Comparison of ENCODE assay signal across 9 mouse cellular contexts in genomic region chr10:81518546-81518945, GRCm38 (mm10). TPM values are rescaled to one million over a fixed set of nuclear protein-coding genes. Genes with fewer than 3 reads are reported as not detected.
DNase-seq lines count a peak whose midpoint lies in the region; ATAC-seq and TF ChIP-seq lines count a peak whose summit lies in the region.
"Had no signal": no experiment of that assay in that cellular context is flagged by ENCODE, and none has a peak within 500 bp of the region (broad histone marks: within the 10 kb centered on the region; RNA-seq: fewer than 3 reads in every experiment).

No protein-coding gene starts in this region.

- H3K4me2 ChIP-seq in forebrain, postnatal 0 days (ENCODE audit: low read depth) = no peak overlapping the region
- H3K4me2 ChIP-seq in forebrain, embryonic 12.5 days = no peak overlapping the region
- no peak overlapping the region for H3K4me2 ChIP-seq in kidney, embryonic 15.5 days
- H3K4me2 ChIP-seq: hindbrain, embryonic 15.5 days had no signal

- TF ChIP-seq CTCF in forebrain, postnatal 0 days (IDR thresholded peaks at IDR 0.05; ENCODE audit: low read depth) = peak; percentile 77
- TF ChIP-seq CTCF in embryonic fibroblast, embryonic 13.5 days (IDR thresholded peaks at IDR 0.05; ENCODE audit: borderline replicate concordance, insufficient read depth, low read length) = peak; percentile 38; the same call in 1 of the 2 replicates

- peak; percentile 23; the same call in 1 of the 2 replicates for ATAC-seq in forebrain, postnatal 0 days
- ATAC-seq in forebrain, embryonic 12.5 days (ENCODE audit: low FRiP score) = no peak
- peak; percentile 64 for ATAC-seq in kidney, embryonic 15.5 days (replicated peaks; ENCODE audit: low FRiP score)

- H3K36me3 ChIP-seq in forebrain, postnatal 0 days (ENCODE audit: insufficient read depth) = no peaks in the 10 kb centered on the region
- no peaks in the 10 kb centered on the region for H3K36me3 ChIP-seq in forebrain, embryonic 12.5 days (replicated peaks)
- H3K36me3 ChIP-seq in kidney, embryonic 15.5 days = no peaks in the 10 kb centered on the region
- H3K36me3 ChIP-seq: hindbrain, embryonic 15.5 days had no signal

- H3K27ac ChIP-seq in forebrain, postnatal 0 days (ENCODE audit: low read depth, low read length) = no peak overlapping the region
- H3K27ac ChIP-seq in forebrain, embryonic 12.5 days = no peak overlapping the region
- H3K27ac ChIP-seq in embryonic fibroblast, embryonic 13.5 days (ENCODE audit: insufficient read depth, low read length) = no peak overlapping the region
- no peak overlapping the region for H3K27ac ChIP-seq in kidney, embryonic 15.5 days
- H3K27ac ChIP-seq: hindbrain, embryonic 15.5 days had no signal

- no peak for TF ChIP-seq POLR2A in embryonic fibroblast, embryonic 13.5 days (IDR thresholded peaks at IDR 0.05; ENCODE audit: low read depth, low read length)

- peak; percentile 60 for DNase-seq in forebrain, postnatal 0 days
- DNase-seq in A20 (ENCODE audit: low read depth, low spot score) = peak; percentile 91
- DNase-seq in adrenal gland, adult 18-20 months (ENCODE audit: low spot score in 2 of 2) = peak; percentile 72 to 76
- DNase-seq in lung, postnatal 14 days = peak; percentile 80
- peak; percentile 83 to 93 for DNase-seq in spleen, postnatal 4 days (ENCODE audit: low spot score in 2 of 2)

- 15% methylated on average over 4 of the region's 4 CpGs for WGBS in forebrain, postnatal 0 days
- 11% methylated on average over 4 of the region's 4 CpGs for WGBS in forebrain, embryonic 12.5 days
- 14% methylated on average over 4 of the region's 4 CpGs for WGBS in kidney, embryonic 15.5 days

- H3K4me1 ChIP-seq in forebrain, postnatal 0 days (ENCODE audit: insufficient read depth) = no peaks in the 10 kb centered on the region
- H3K4me1 ChIP-seq in forebrain, embryonic 12.5 days = no peaks in the 10 kb centered on the region
- no peaks in the 10 kb centered on the region for H3K4me1 ChIP-seq in embryonic fibroblast, embryonic 13.5 days (ENCODE audit: control insufficient read depth, insufficient read depth, low read length)
- H3K4me1 ChIP-seq in kidney, embryonic 15.5 days = peaks cover 6% of the 10 kb centered on the region; the same call in 1 of the 2 replicates
- H3K4me1 ChIP-seq: hindbrain, embryonic 15.5 days had no signal

- no peak overlapping the region for H3K9ac ChIP-seq in forebrain, postnatal 0 days
- no peak overlapping the region for H3K9ac ChIP-seq in forebrain, embryonic 12.5 days
- no peak overlapping the region for H3K9ac ChIP-seq in kidney, embryonic 15.5 days
- H3K9ac ChIP-seq: hindbrain, embryonic 15.5 days had no signal

- no peak overlapping the region for H3K4me3 ChIP-seq in forebrain, postnatal 0 days (ENCODE audit: low read depth, low read length)
- no peak overlapping the region for H3K4me3 ChIP-seq in forebrain, embryonic 12.5 days (replicated peaks)
- H3K4me3 ChIP-seq in embryonic fibroblast, embryonic 13.5 days (ENCODE audit: insufficient read depth, low read length) = no peak overlapping the region
- H3K4me3 ChIP-seq in kidney, embryonic 15.5 days (replicated peaks) = no peak overlapping the region
- H3K4me3 ChIP-seq: hindbrain, embryonic 15.5 days had no signal

- H3K9me3 ChIP-seq in forebrain, postnatal 0 days (ENCODE audit: low read length) = no peaks in the 10 kb centered on the region
- H3K9me3 ChIP-seq in forebrain, embryonic 12.5 days = 0 out of 2 replicates have a peak, but pooled peaks cover 5% of the 10 kb centered on the region
- H3K9me3 ChIP-seq in kidney, embryonic 15.5 days (replicated peaks) = no peaks in the 10 kb centered on the region
- H3K9me3 ChIP-seq: hindbrain, embryonic 15.5 days had no signal

- no peaks in the 10 kb centered on the region for H3K27me3 ChIP-seq in forebrain, postnatal 0 days (ENCODE audit: insufficient read depth, low read length)
- H3K27me3 ChIP-seq in forebrain, embryonic 12.5 days = peaks cover 20% of the 10 kb centered on the region
- H3K27me3 ChIP-seq in kidney, embryonic 15.5 days = 0 out of 2 replicates have a peak, but pooled peaks cover 6% of the 10 kb centered on the region

RNA-seq across cellular contexts. Expression of gene Gna15, which starts 5.5 kb away (rescaled TPM):
- total RNA-seq in forebrain, postnatal 0 days (2014; rRNA removed) = 1.3 and 1.5 TPM in 2 replicates
- 1.3 and 1.6 TPM in 2 replicates for polyA plus RNA-seq in forebrain, postnatal 0 days (2015; fragmentation: Nextera tagmentation; extraction: Ambion mirVana)
- 0.49 and 0.92 TPM in 2 replicates for polyA plus RNA-seq in forebrain, embryonic 12.5 days (2016; fragmentation: Nextera tagmentation; extraction: Ambion mirVana)
- 1 to 10 TPM; 1.7 to 2.6 TPM for total RNA-seq in adrenal gland, adult 18-20 months (2021)
- polyA plus RNA-seq in embryonic fibroblast, embryonic 13.5 days (2011; ENCODE audit: insufficient read length, low read depth, missing spikeins) = 0.83 TPM in 1 of 2 replicates, not detected in the other
- 0.89 and 1.00 TPM in 2 replicates for polyA plus RNA-seq in kidney, embryonic 15.5 days (2015; fragmentation: Nextera tagmentation; extraction: Ambion mirVana)

RNA-seq across cellular contexts. Expression of gene S1pr4, which starts 18.6 kb away (rescaled TPM):
- total RNA-seq in forebrain, postnatal 0 days (2014; rRNA removed) = 0.38 TPM in 1 of 2 replicates, not detected in the other
- 0.31 and 0.39 TPM in 2 replicates for polyA plus RNA-seq in forebrain, postnatal 0 days (2015; fragmentation: Nextera tagmentation; extraction: Ambion mirVana)
- 0.21 and 0.49 TPM in 2 replicates for polyA plus RNA-seq in forebrain, embryonic 12.5 days (2016; fragmentation: Nextera tagmentation; extraction: Ambion mirVana)
- 1 to 10 TPM; 1.3 to 1.4 TPM for total RNA-seq in adrenal gland, adult 18-20 months (2021)
- not detected in 2 replicates for polyA plus RNA-seq in embryonic fibroblast, embryonic 13.5 days (2011; ENCODE audit: insufficient read length, low read depth, missing spikeins)
- polyA plus RNA-seq in kidney, embryonic 15.5 days (2015; fragmentation: Nextera tagmentation; extraction: Ambion mirVana) = 1.2 and 1.4 TPM in 2 replicates

RNA-seq across cellular contexts. Expression of gene Ncln, which starts 22.4 kb away (rescaled TPM):
- 83.3 and 105 TPM in 2 replicates for total RNA-seq in forebrain, postnatal 0 days (2014; rRNA removed)
- 57.1 and 65.0 TPM in 2 replicates for polyA plus RNA-seq in forebrain, postnatal 0 days (2015; fragmentation: Nextera tagmentation; extraction: Ambion mirVana)
- polyA plus RNA-seq in forebrain, embryonic 12.5 days (2016; fragmentation: Nextera tagmentation; extraction: Ambion mirVana) = 65.8 and 66.6 TPM in 2 replicates
- 100 to 1,000 TPM; 106 to 118 TPM for total RNA-seq in adrenal gland, adult 18-20 months (2021)
- 61.5 and 62.8 TPM in 2 replicates for polyA plus RNA-seq in embryonic fibroblast, embryonic 13.5 days (2011; ENCODE audit: insufficient read length, low read depth, missing spikeins)
- 85.7 and 93.5 TPM in 2 replicates for polyA plus RNA-seq in kidney, embryonic 15.5 days (2015; fragmentation: Nextera tagmentation; extraction: Ambion mirVana)

RNA-seq across cellular contexts. Expression of gene Gna11, which starts 26.4 kb away (rescaled TPM):
- total RNA-seq in forebrain, postnatal 0 days (2014; rRNA removed) = 110 and 114 TPM in 2 replicates
- polyA plus RNA-seq in forebrain, postnatal 0 days (2015; fragmentation: Nextera tagmentation; extraction: Ambion mirVana) = 126 and 133 TPM in 2 replicates
- 74.8 and 75.9 TPM in 2 replicates for polyA plus RNA-seq in forebrain, embryonic 12.5 days (2016; fragmentation: Nextera tagmentation; extraction: Ambion mirVana)
- total RNA-seq in adrenal gland, adult 18-20 months (2021) = 10 to 100 TPM; 81.7 to 83.4 TPM
- polyA plus RNA-seq in embryonic fibroblast, embryonic 13.5 days (2011; ENCODE audit: insufficient read length, low read depth, missing spikeins) = 64.4 and 66.3 TPM in 2 replicates
- polyA plus RNA-seq in kidney, embryonic 15.5 days (2015; fragmentation: Nextera tagmentation; extraction: Ambion mirVana) = 79.0 and 88.6 TPM in 2 replicates

RNA-seq across cellular contexts. Expression of gene Celf5, which starts 36.0 kb away (rescaled TPM):
- total RNA-seq in forebrain, postnatal 0 days (2014; rRNA removed) = 122 and 166 TPM in 2 replicates
- 59.9 and 71.3 TPM in 2 replicates for polyA plus RNA-seq in forebrain, postnatal 0 days (2015; fragmentation: Nextera tagmentation; extraction: Ambion mirVana)
- 37.1 and 42.4 TPM in 2 replicates for polyA plus RNA-seq in forebrain, embryonic 12.5 days (2016; fragmentation: Nextera tagmentation; extraction: Ambion mirVana)
- total RNA-seq in adrenal gland, adult 18-20 months (2021) = under 1 TPM; 0.42 to 0.50 TPM
- polyA plus RNA-seq in embryonic fibroblast, embryonic 13.5 days (2011; ENCODE audit: insufficient read length, low read depth, missing spikeins) = 4.4 and 4.5 TPM in 2 replicates
- polyA plus RNA-seq in kidney, embryonic 15.5 days (2015; fragmentation: Nextera tagmentation; extraction: Ambion mirVana) = 0.50 and 0.82 TPM in 2 replicates
